ENCODE assay signal across 21 mouse cellular contexts in the genomic region with DNA sequence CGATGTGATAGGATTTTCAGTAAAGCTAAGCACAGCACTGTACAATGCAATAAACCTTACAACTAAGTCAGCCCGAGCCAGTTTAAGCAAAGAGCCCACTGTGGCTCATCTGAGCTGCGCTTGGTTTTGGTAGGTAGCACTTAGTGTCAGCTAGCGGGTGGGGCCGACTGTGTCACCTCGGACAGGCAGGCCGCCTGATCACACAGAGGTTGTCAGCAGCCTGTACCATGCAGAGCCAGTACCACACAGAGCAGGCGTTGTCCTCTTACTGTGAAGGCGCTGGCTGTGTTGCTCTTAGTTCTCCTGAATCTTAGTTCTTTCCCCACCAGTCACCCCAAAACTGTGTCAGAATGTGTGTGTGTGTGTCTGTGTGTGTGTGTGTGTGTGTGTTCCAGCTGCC. TPM values are rescaled to one million over a fixed set of nuclear protein-coding genes. Genes with fewer than 3 reads are reported as not detected.
DNase-seq lines count a peak whose midpoint lies in the region; ATAC-seq and TF ChIP-seq lines count a peak whose summit lies in the region.
"Had no signal": no experiment of that assay in that cellular context is flagged by ENCODE, and none has a peak within 500 bp of the region (broad histone marks: within the 10 kb centered on the region; RNA-seq: fewer than 3 reads in every experiment).

No protein-coding gene starts in this region.

- WGBS in heart, embryonic 15.5 days, result 57% methylated on average over 9 of the region's 9 CpGs
- WGBS in heart, adult 2 months, result 85% methylated on average over 9 of the region's 9 CpGs
- 71% methylated on average over 9 of the region's 9 CpGs for WGBS in kidney, postnatal 0 days

- no peak overlapping the region for H3K9ac ChIP-seq in heart, embryonic 15.5 days
- H3K9ac ChIP-seq in heart, adult 2 months (ENCODE audit: low read depth, low read length), result no peak overlapping the region
- H3K9ac ChIP-seq in kidney, postnatal 0 days (ENCODE audit: low read depth, low read length), result no peak overlapping the region
- H3K9ac ChIP-seq: embryonic facial prominence, embryonic 12.5 days; forebrain, postnatal 0 days; heart, embryonic 13.5 days; liver, postnatal 0 days; midbrain, embryonic 12.5 days; stomach, embryonic 15.5 days had no signal

- no peaks in the 10 kb centered on the region for H3K9me3 ChIP-seq in heart, embryonic 15.5 days (replicated peaks)
- H3K9me3 ChIP-seq in kidney, postnatal 0 days (replicated peaks; ENCODE audit: low read length), result no peaks in the 10 kb centered on the region
- H3K9me3 ChIP-seq: embryonic facial prominence, embryonic 12.5 days; heart, embryonic 13.5 days; hindbrain, embryonic 10.5 days; midbrain, embryonic 12.5 days; stomach, embryonic 15.5 days had no signal

- no peak overlapping the region for H3K4me3 ChIP-seq in heart, embryonic 15.5 days
- H3K4me3 ChIP-seq in heart, adult 2 months, result no peak overlapping the region
- H3K4me3 ChIP-seq in kidney, postnatal 0 days (replicated peaks; ENCODE audit: low read depth, low read length), result no peak overlapping the region
- H3K4me3 ChIP-seq: embryonic facial prominence, embryonic 12.5 days; heart, embryonic 13.5 days; hindbrain, embryonic 10.5 days; midbrain, embryonic 12.5 days; myocyte; stomach, embryonic 15.5 days had no signal

- no peaks in the 10 kb centered on the region for H3K36me3 ChIP-seq in heart, embryonic 15.5 days
- no peaks in the 10 kb centered on the region for H3K36me3 ChIP-seq in heart, adult 2 months (ENCODE audit: control insufficient read depth, insufficient read depth, low read length)
- H3K36me3 ChIP-seq in kidney, postnatal 0 days (ENCODE audit: insufficient read depth, low read length), result 0 out of 2 replicates have a peak, but pooled peaks cover 4% of the 10 kb centered on the region
- H3K36me3 ChIP-seq: embryonic facial prominence, embryonic 12.5 days; heart, embryonic 13.5 days; hindbrain, embryonic 10.5 days; midbrain, embryonic 12.5 days; stomach, embryonic 15.5 days had no signal

- TF ChIP-seq POLR2A in heart, adult 2 months (IDR thresholded peaks at IDR 0.05; ENCODE audit: insufficient read depth, low read depth, low read length), result no peak

- no peak overlapping the region for H3K27ac ChIP-seq in heart, embryonic 15.5 days
- no peak overlapping the region for H3K27ac ChIP-seq in heart, adult 2 months
- H3K27ac ChIP-seq in kidney, postnatal 0 days, result 0 out of 2 replicates have a peak overlapping the region, but pooled peaks have one; percentile 20
- H3K27ac ChIP-seq: embryonic facial prominence, embryonic 12.5 days; heart, embryonic 13.5 days; hindbrain, embryonic 10.5 days; hindbrain, postnatal 0 days; midbrain, embryonic 12.5 days; stomach, embryonic 15.5 days had no signal

- intact Hi-C loops in heart, adult 2 months (cut with DNase I), result no loop called here

- 0 out of 2 replicates have a peak, but pooled peaks have one; percentile 43 for ATAC-seq in heart, embryonic 15.5 days (replicated peaks; ENCODE audit: insufficient number of reproducible peaks, insufficient read depth, low FRiP score, low read depth)
- peak; percentile 46; the same call in 1 of the 2 replicates for ATAC-seq in kidney, postnatal 0 days (replicated peaks; ENCODE audit: low FRiP score, low read depth)
- ATAC-seq: forebrain, postnatal 0 days; hindbrain, postnatal 0 days had no signal

- no peak for DNase-seq in heart, adult 2 months
- peak; percentile 30 for DNase-seq in layer of hippocampus, adult 9-11 months
- no peak for DNase-seq in layer of hippocampus, adult 11-12 months (ENCODE audit: low spot score)
- DNase-seq in kidney, postnatal 0 days (ENCODE audit: low spot score), result no peak
- no peak for DNase-seq in cerebellum, postnatal 36 days
- DNase-seq in ovary, adult 18-20 months (ENCODE audit: low spot score), result no peak
- DNase-seq: adrenal gland, adult 2 months; cerebellum, adult 9-10 months; forebrain, postnatal 0 days; liver, postnatal 0 days; lung, postnatal 10 days; right cerebral cortex, postnatal 14 days; thymus, adult 2 months had no signal

- no peaks in the 10 kb centered on the region for H3K79me2 ChIP-seq in heart, adult 2 months (replicated peaks; ENCODE audit: control insufficient read depth, insufficient read depth, low read length)

- TF ChIP-seq CTCF in heart, adult 2 months (IDR thresholded peaks at IDR 0.05), result no peak
- TF ChIP-seq CTCF in kidney, postnatal 0 days (IDR thresholded peaks at IDR 0.05; ENCODE audit: low read depth), result no peak

- H3K4me2 ChIP-seq in heart, embryonic 15.5 days, result no peak overlapping the region
- H3K4me2 ChIP-seq in kidney, postnatal 0 days (ENCODE audit: low read length), result no peak overlapping the region
- H3K4me2 ChIP-seq: embryonic facial prominence, embryonic 12.5 days; heart, embryonic 13.5 days; midbrain, embryonic 12.5 days; stomach, embryonic 15.5 days had no signal

- no peak for TF ChIP-seq EP300 in heart, adult 2 months (IDR thresholded peaks at IDR 0.05; ENCODE audit: insufficient read depth, low read depth, low read length)

- no peaks in the 10 kb centered on the region for H3K27me3 ChIP-seq in heart, embryonic 15.5 days
- H3K27me3 ChIP-seq in heart, adult 2 months (ENCODE audit: control insufficient read depth, insufficient read depth, low read length), result no peaks in the 10 kb centered on the region
- no peaks in the 10 kb centered on the region for H3K27me3 ChIP-seq in kidney, postnatal 0 days (ENCODE audit: insufficient read depth, low read length)
- H3K27me3 ChIP-seq: embryonic facial prominence, embryonic 12.5 days; heart, embryonic 13.5 days; midbrain, embryonic 12.5 days; stomach, embryonic 15.5 days had no signal

- H3K4me1 ChIP-seq in heart, embryonic 15.5 days (replicated peaks), result 0 out of 2 replicates have a peak, but pooled peaks cover 2% of the 10 kb centered on the region
- no peaks in the 10 kb centered on the region for H3K4me1 ChIP-seq in heart, adult 2 months (ENCODE audit: control insufficient read depth, insufficient read depth, low read length)
- peaks cover 4% of the 10 kb centered on the region; the same call in 1 of the 2 replicates for H3K4me1 ChIP-seq in kidney, postnatal 0 days (replicated peaks; ENCODE audit: insufficient read depth, low read length)
- H3K4me1 ChIP-seq: embryonic facial prominence, embryonic 12.5 days; midbrain, embryonic 12.5 days; stomach, embryonic 15.5 days had no signal

RNA-seq across cellular contexts. Expression of a gene that starts 30.4 kb away (rescaled TPM):
- polyA plus RNA-seq in heart, embryonic 15.5 days (2015; fragmentation: Nextera tagmentation; extraction: Ambion mirVana), result 17.8 and 23.3 TPM in 2 replicates
- total RNA-seq in heart, adult 2 months (2021), result 10 to 100 TPM; 36.8 to 45.4 TPM
- polyA plus RNA-seq in heart, adult 2 months (2012; rRNA removed), result 32.9 and 39.2 TPM in 2 replicates
- 27.9 and 30.2 TPM in 2 replicates for polyA plus RNA-seq in kidney, postnatal 0 days (2015; fragmentation: Nextera tagmentation; extraction: Ambion mirVana)
